Mouse (Mus musculus): ENCODE data around the gene Chst5.

Chst5 gene

GRCm38 (mm10) chr8:111905500-111906121 lies 4.6 kb downstream of the Chst5 start:
- no peak for DNase-seq (ENCODE audit: low read depth, low spot score)
- H3K27me3 ChIP-seq (ENCODE audit: control insufficient read depth, insufficient read depth, low read length, poor library complexity, severe bottlenecking), result no peaks in the 10 kb centered on the region
- H3K36me3 ChIP-seq (ENCODE audit: control insufficient read depth, insufficient read depth, low read length, poor library complexity, severe bottlenecking), result no peaks in the 10 kb centered on the region

- Histone ChIP-seq H3K36me3 (ENCODE audit: control insufficient read depth, insufficient read depth, low read length, poor library complexity, severe bottlenecking) (no peaks in the 10 kb centered on the region), H3K27me3 (ENCODE audit: control insufficient read depth, insufficient read depth, low read length, poor library complexity, severe bottlenecking) (no peaks in the 10 kb centered on the region)
- DNase-seq (ENCODE audit: low read depth, low spot score), result no peak
Measured at GRCm38 (mm10) chr8:111902080-111902479, 8.2 kb downstream of the Chst5 start.

- Histone ChIP-seq H3K36me3 (ENCODE audit: control insufficient read depth, insufficient read depth, low read length, poor library complexity, severe bottlenecking) (no peaks in the 10 kb centered on the region), H3K27me3 (ENCODE audit: control insufficient read depth, insufficient read depth, low read length, poor library complexity, severe bottlenecking) (no peaks in the 10 kb centered on the region)
- no peak for DNase-seq (ENCODE audit: low read depth, low spot score)
Measured at GRCm38 (mm10) chr8:111898586-111898985, 11.7 kb downstream of the Chst5 start.

GRCm38 (mm10) chr8:111894955-111895354 lies 15.3 kb downstream of the Chst5 start:
- no peaks in the 10 kb centered on the region for H3K36me3 ChIP-seq (ENCODE audit: control insufficient read depth, insufficient read depth, low read length, poor library complexity, severe bottlenecking)
- DNase-seq (ENCODE audit: low read depth, low spot score), result no peak
- H3K27me3 ChIP-seq (ENCODE audit: control insufficient read depth, insufficient read depth, low read length, poor library complexity, severe bottlenecking), result no peaks in the 10 kb centered on the region

GRCm38 (mm10) chr8:111892615-111893014 lies 17.6 kb downstream of the Chst5 start:
- Histone ChIP-seq H3K36me3 (ENCODE audit: control insufficient read depth, insufficient read depth, low read length, poor library complexity, severe bottlenecking) (no peaks in the 10 kb centered on the region), H3K27me3 (ENCODE audit: control insufficient read depth, insufficient read depth, low read length, poor library complexity, severe bottlenecking) (no peaks in the 10 kb centered on the region)
- no peak for DNase-seq (ENCODE audit: low read depth, low spot score)

GRCm38 (mm10) chr8:111891983-111892382 lies 18.3 kb downstream of the Chst5 start:
- H3K36me3 ChIP-seq (ENCODE audit: control insufficient read depth, insufficient read depth, low read length, poor library complexity, severe bottlenecking), result no peaks in the 10 kb centered on the region
- no peak for DNase-seq (ENCODE audit: low read depth, low spot score)
- no peaks in the 10 kb centered on the region for H3K27me3 ChIP-seq (ENCODE audit: control insufficient read depth, insufficient read depth, low read length, poor library complexity, severe bottlenecking)

GRCm38 (mm10) chr8:111890911-111891303 lies 19.3 kb downstream of the Chst5 start:
- Histone ChIP-seq H3K36me3 (ENCODE audit: control insufficient read depth, insufficient read depth, low read length, poor library complexity, severe bottlenecking) (no peaks in the 10 kb centered on the region), H3K27me3 (ENCODE audit: control insufficient read depth, insufficient read depth, low read length, poor library complexity, severe bottlenecking) (no peaks in the 10 kb centered on the region)
- DNase-seq (ENCODE audit: low read depth, low spot score), result no peak

GRCm38 (mm10) chr8:111889931-111890910 lies 20.0 kb downstream of the Chst5 start:
- no peak for DNase-seq (ENCODE audit: low read depth, low spot score)
- Histone ChIP-seq H3K36me3 (ENCODE audit: control insufficient read depth, insufficient read depth, low read length, poor library complexity, severe bottlenecking) (no peaks in the 10 kb centered on the region), H3K27me3 (ENCODE audit: control insufficient read depth, insufficient read depth, low read length, poor library complexity, severe bottlenecking) (no peaks in the 10 kb centered on the region; the same call in 1 of the 2 replicates)

- no peaks in the 10 kb centered on the region for H3K36me3 ChIP-seq (ENCODE audit: control insufficient read depth, insufficient read depth, low read length, poor library complexity, severe bottlenecking)
- H3K27me3 ChIP-seq (ENCODE audit: control insufficient read depth, insufficient read depth, low read length, poor library complexity, severe bottlenecking), result no peaks in the 10 kb centered on the region; the same call in 1 of the 2 replicates
- no peak for DNase-seq (ENCODE audit: low read depth, low spot score)
Measured at GRCm38 (mm10) chr8:111888091-111888650, 22.1 kb downstream of the Chst5 start.

- Histone ChIP-seq H3K36me3 (ENCODE audit: control insufficient read depth, insufficient read depth, low read length, poor library complexity, severe bottlenecking) (no peaks in the 10 kb centered on the region), H3K27me3 (ENCODE audit: control insufficient read depth, insufficient read depth, low read length, poor library complexity, severe bottlenecking) (no peaks in the 10 kb centered on the region; the same call in 1 of the 2 replicates)
- DNase-seq (ENCODE audit: low read depth, low spot score), result no peak
Measured at GRCm38 (mm10) chr8:111887479-111887878, 22.8 kb downstream of the Chst5 start.

- no peak for DNase-seq (ENCODE audit: low read depth, low spot score)
- no peaks in the 10 kb centered on the region for H3K36me3 ChIP-seq (ENCODE audit: control insufficient read depth, insufficient read depth, low read length, poor library complexity, severe bottlenecking)
- H3K27me3 ChIP-seq (ENCODE audit: control insufficient read depth, insufficient read depth, low read length, poor library complexity, severe bottlenecking), result no peaks in the 10 kb centered on the region; the same call in 1 of the 2 replicates
Measured at GRCm38 (mm10) chr8:111883615-111884014, 26.6 kb downstream of the Chst5 start.

- Histone ChIP-seq H3K27me3 (ENCODE audit: control insufficient read depth, insufficient read depth, low read length, poor library complexity, severe bottlenecking) (no peaks in the 10 kb centered on the region; the same call in 1 of the 2 replicates), H3K36me3 (ENCODE audit: control insufficient read depth, insufficient read depth, low read length, poor library complexity, severe bottlenecking) (no peaks in the 10 kb centered on the region)
- peak; percentile 70 for DNase-seq (ENCODE audit: low read depth, low spot score)
Measured at GRCm38 (mm10) chr8:111881591-111881990, 28.7 kb downstream of the Chst5 start.

GRCm38 (mm10) chr8:111877711-111878110 lies 32.5 kb downstream of the Chst5 start:
- Histone ChIP-seq H3K27me3 (ENCODE audit: control insufficient read depth, insufficient read depth, low read length, poor library complexity, severe bottlenecking) (no peaks in the 10 kb centered on the region; the same call in 1 of the 2 replicates), H3K36me3 (ENCODE audit: control insufficient read depth, insufficient read depth, low read length, poor library complexity, severe bottlenecking) (no peaks in the 10 kb centered on the region)
- DNase-seq (ENCODE audit: low read depth, low spot score), result peak; percentile 54

- Histone ChIP-seq H3K27me3 (ENCODE audit: control insufficient read depth, insufficient read depth, low read length, poor library complexity, severe bottlenecking) (no peaks in the 10 kb centered on the region; the same call in 1 of the 2 replicates), H3K36me3 (ENCODE audit: control insufficient read depth, insufficient read depth, low read length, poor library complexity, severe bottlenecking) (no peaks in the 10 kb centered on the region)
- peak; percentile 99 for DNase-seq (ENCODE audit: low read depth, low spot score)
Measured at GRCm38 (mm10) chr8:111876355-111876948, 33.8 kb downstream of the Chst5 start, which contains the start of gene Tmem170. Gene Tmem170, minus strand, starts transcription at chr8:111876750.
